Mouse (Mus musculus): ENCODE results near the gene Axin2.

Axin2 gene

DNA sequence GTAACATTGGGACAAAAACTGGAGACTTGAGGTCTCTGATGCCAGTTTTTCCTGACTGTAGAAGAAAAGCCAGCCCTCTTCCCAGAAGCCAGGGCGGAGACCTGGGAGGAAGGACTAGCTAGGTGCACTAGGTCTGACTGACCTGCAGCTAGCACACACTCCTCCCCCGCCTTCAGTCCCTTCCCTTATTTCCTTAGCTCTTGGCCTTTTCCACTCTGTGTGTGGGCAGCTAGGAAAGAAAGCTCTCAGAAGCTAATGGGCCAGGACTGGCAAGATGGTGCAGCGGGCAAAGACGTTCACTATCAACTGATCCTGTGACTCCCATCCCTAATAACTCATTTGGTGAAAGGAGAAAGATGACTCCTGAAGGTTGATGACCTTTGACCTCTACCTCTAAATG lies 17.8 kb upstream of the Axin2 start:
- in situ Hi-C loops (cut with MboI, MseI), result loop anchor here (25.0 kb wide), 1 partner anchor 585 kb away; no protein-coding TSS in a partner anchor

GRCm38 (mm10) chr11:108906590-108907254 lies 13.4 kb upstream of the Axin2 start:
- in situ Hi-C loops (cut with MboI, MseI), result loop anchor here (25.0 kb wide), 1 partner anchor 581 kb away; no protein-coding TSS in a partner anchor

- in situ Hi-C loops (cut with MboI, MseI), result loop anchor here (25.0 kb wide), 1 partner anchor 578 kb away; no protein-coding TSS in a partner anchor
These were observed 10.6 kb upstream of the Axin2 start for GRCm38 (mm10) chr11:108909396-108910195.

DNA sequence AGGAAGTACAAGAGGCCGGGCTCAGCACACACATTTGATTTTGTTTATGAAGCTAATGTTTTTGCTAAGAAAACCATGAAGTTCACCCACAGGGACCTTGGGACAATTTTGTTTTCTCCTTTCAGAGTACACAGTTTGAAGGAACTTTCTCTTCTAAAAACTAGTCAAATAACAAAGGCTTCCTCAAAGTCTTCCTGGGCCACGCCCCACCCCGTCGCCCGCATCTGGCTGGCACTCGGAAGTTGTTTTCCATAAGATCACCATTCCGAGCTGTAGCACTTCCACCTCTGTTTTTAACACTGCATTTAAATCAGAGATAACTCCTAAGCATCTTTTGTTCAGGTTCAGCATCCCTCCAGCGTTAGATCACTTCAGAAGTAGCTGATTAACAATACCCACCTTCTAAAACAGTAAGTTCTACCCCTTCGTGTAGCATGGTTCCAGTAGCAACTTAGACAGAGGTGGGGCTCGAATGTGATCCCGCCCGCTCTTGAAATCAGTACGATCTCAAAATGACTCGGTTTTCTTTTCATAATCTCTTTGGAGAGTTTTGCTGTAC lies 9.7 kb upstream of the Axin2 start:
- in situ Hi-C loops (cut with MboI, MseI), result loop anchor here (25.0 kb wide), 1 partner anchor 577 kb away; no protein-coding TSS in a partner anchor

- in situ Hi-C loops (cut with MboI, MseI), result loop anchor here (25.0 kb wide), 1 partner anchor 576 kb away; no protein-coding TSS in a partner anchor
These were observed 9.2 kb upstream of the Axin2 start for GRCm38 (mm10) chr11:108910903-108911302.

GRCm38 (mm10) chr11:108912174-108912573 lies 8.0 kb upstream of the Axin2 start:
- in situ Hi-C loops (cut with MboI, MseI), result loop anchor here (25.0 kb wide), 1 partner anchor 575 kb away; no protein-coding TSS in a partner anchor

GRCm38 (mm10) chr11:108917422-108918324 lies 2.5 kb upstream of the Axin2 start:
- in situ Hi-C loops (cut with MboI, MseI), result loop anchor here (25.0 kb wide), 1 partner anchor 570 kb away; no protein-coding TSS in a partner anchor

DNA sequence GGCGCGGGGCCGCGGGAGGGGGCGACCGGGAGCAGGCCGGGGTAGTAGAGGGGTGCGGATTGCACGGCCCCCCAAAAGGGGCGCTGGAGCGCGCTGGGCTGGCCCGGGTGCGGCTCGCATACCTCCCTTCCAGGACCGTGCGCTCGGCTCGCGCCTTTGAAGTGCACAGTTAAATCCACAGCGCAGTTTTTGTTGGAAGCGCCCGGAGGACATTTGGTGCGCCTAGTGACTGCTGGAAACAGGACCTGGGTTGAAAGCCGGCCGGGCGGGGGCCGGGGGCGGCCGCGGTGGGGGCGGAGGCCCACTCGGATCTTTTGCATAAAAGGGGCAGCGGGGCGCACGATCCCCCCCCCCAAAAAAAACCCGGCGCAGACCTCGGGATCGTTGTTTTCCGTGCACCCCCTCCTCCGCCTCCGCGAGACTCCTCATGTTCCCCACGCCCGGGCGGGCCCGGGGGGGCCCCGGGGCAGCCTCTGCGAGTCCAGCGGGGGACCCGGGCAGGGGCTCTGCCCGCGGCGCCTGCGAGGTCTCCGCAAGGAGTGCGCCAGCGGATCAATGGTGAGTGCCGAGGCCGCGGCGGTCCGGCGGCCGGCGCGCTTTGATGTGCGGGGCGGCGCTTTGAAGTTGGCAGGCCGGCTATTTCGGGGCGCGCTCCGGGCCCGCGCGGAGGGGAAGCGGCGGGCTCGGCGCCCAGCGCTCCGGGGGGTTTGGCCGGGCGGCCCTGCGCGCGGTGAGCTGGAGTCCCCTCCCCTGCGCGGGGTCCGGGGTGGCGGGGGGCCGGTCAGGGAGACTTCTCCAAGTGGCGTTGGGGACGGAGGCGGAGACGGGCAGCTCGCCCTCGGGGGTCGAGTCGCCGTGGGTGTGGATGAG lies 722 bp downstream of the Axin2 start:
- in situ Hi-C loops (cut with MboI, MseI), result loop anchor here (25.0 kb wide), 1 partner anchor 566 kb away; no protein-coding TSS in a partner anchor

DNA sequence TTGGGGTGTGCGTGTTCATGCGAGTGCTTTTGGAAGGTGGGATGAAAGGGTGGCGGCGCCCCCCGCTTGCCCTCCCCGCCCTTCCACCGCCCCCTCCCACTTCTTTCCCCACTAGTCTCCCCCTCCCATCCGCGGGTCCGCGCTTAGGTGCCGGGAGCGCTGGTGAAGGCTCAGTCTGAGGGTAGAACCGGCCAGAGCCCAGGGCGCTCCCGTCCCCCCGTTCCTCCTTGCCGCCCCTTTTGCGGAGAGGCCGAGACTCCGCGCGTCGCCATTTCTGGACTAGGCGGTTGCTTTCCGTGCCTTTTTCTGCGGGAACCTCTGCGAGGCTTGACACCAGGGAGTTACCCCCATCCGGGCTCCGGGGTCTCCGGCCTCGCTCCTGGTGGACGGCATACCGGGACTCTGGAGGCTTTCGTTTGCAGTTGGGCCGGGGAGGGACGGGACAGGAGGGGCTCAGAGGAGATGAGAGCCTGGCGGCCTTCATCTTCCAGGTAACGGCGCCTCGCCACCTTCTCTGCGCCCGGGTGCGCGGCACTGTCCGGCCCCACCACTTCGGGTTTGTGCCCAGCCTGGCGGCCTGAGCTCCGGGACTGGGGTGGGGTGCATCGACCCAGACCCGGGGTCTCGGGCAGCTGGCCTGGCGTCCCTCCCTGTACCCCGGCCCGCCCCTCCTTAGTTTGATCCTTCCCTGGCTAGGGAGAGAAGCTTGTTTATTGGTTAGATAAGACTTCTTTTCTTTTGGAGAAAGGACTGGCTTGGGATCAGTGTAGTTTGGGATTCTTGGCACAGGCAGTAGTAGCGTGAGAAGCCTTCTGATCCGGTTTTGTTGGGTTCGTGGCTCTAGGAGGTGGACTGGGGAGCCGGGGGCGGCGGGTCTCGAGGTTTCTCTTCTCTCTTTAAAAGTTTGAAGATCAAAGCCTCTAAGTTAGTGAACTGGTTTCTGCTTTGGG lies 1.6 kb downstream of the Axin2 start:
- in situ Hi-C loops (cut with MboI, MseI), result loop anchor here (25.0 kb wide), 1 partner anchor 566 kb away; no protein-coding TSS in a partner anchor

DNA sequence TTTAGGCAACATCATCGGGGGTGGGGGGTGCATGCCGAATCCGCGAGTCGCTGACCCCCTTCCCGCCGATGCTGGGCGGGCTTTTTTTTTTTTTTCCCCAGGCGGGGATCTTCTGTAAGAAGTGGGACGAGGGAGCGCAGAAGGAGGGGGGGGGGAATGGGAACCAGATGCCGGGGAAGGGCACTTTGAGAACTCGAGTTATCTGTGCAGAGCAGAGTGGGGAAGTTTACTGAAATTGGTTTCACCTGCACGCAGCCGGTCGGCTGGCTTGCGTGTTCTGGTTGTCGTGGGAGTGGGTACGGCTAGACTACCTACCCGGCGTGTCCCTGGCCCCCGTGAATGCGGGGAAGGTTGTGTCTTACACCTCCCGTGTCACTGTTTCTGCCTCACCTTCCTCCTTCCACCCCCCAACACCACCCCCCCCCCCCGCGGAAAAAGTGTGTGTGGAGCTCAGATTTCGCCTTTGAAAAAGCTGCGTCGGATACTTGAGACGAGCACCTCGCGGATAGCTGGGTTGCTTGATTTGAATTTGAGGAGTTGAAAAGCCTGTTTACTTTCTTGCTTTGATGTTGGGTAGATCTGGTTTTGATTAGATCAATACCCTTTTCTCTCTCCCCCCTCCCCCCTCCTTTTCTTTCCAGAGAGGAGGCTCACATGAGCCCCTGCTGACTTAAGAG lies 2.5 kb downstream of the Axin2 start:
- in situ Hi-C loops (cut with MboI, MseI), result loop anchor here (25.0 kb wide), 1 partner anchor 565 kb away; no protein-coding TSS in a partner anchor

DNA sequence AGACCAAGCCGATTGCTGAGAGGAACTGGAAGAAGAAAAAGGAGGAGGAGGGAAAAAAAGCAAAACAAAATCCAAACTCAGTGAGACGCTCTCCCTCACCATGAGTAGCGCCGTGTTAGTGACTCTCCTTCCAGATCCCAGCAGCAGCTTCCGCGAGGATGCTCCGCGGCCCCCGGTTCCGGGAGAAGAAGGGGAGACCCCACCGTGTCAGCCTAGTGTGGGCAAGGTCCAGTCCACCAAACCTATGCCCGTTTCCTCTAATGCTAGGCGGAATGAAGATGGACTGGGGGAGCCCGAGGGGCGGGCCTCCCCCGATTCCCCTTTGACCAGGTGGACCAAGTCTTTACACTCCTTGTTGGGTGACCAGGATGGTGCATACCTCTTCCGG lies 3.0 kb downstream of the Axin2 start:
- in situ Hi-C loops (cut with MboI, MseI), result loop anchor here (25.0 kb wide), 1 partner anchor 564 kb away; no protein-coding TSS in a partner anchor

DNA sequence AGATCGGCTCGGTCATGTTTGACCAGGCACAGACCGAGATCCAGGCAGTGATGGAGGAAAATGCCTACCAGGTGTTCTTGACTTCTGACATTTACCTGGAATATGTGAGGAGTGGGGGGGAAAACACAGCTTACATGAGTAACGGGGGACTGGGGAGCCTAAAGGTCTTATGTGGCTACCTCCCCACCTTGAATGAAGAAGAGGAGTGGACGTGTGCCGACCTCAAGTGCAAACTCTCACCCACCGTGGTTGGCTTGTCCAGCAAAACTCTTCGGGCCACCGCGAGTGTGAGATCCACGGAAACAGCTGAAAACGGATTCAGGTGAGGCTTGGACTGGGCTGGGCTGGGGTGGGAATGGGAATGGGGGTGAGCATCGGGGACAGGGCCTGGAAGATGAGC lies 3.6 kb downstream of the Axin2 start:
- in situ Hi-C loops (cut with MboI, MseI), result loop anchor here (25.0 kb wide), 1 partner anchor 564 kb away; no protein-coding TSS in a partner anchor

- in situ Hi-C loops (cut with MboI, MseI), result loop anchor here (25.0 kb wide), 1 partner anchor 563 kb away; no protein-coding TSS in a partner anchor
These were observed 4.2 kb downstream of the Axin2 start for GRCm38 (mm10) chr11:108924346-108924745.

DNA sequence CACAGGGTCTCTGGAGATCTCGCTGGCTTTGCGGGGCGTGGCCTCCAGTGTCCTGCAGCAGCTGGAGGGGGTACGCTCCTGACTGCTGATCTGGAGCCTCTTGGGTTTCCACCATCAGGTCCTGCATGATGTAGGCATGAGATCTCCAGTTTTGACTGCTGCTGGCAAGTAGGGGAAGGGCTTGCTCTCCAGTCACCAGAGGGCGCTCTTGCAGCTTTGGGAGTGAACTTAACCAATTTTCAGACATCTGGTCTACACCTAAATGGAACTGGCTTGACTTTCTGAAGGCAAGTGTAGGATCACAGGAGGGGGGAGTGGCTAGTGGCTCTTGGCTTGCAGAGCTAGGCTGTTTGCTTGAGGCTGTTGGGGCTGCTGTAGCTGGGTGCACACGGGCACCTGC lies 5.1 kb downstream of the Axin2 start:
- in situ Hi-C loops (cut with MboI, MseI), result no loop called here

- in situ Hi-C loops (cut with MboI, MseI), result no loop called here
These were observed 5.7 kb downstream of the Axin2 start for GRCm38 (mm10) chr11:108925826-108926225.

- in situ Hi-C loops (cut with MboI, MseI), result no loop called here
These were observed 6.4 kb downstream of the Axin2 start for GRCm38 (mm10) chr11:108926345-108927092.

GRCm38 (mm10) chr11:108927093-108927444 lies 6.9 kb downstream of the Axin2 start:
- in situ Hi-C loops (cut with MboI, MseI), result no loop called here
